Mouse (Mus musculus): Measurements from ENCODE around the gene Gm49405. TPM values are rescaled to one million over a fixed set of nuclear protein-coding genes. Genes with fewer than 3 reads are reported as not detected.
"Not testable (repeated sequence)": the region's sequence is repeated elsewhere in the genome, so short reads cannot be mapped to it uniquely, and the experiment has no call there.

The Gm49405 gene
- polyA plus RNA-seq, 1 experiment from 2014 or later = 2.5 TPM

GRCm38 (mm10) chr19:3960211-3960610 lies 40.2 kb upstream of the Gm49405 start:
- Histone ChIP-seq H3K27ac (ENCODE audit: low read depth, low read length) (no peak overlapping the region), H3K9me3 (replicated peaks; ENCODE audit: control insufficient read depth, low read length) (no peaks in the 10 kb centered on the region), H3K4me3 (ENCODE audit: low read depth, low read length) (no peak overlapping the region), H3K9ac (ENCODE audit: low read depth, low read length) (no peak overlapping the region), H3K4me1 (ENCODE audit: control insufficient read depth, insufficient read depth, low read length) (no peaks in the 10 kb centered on the region), H3K36me3 (ENCODE audit: control insufficient read depth, insufficient read depth, low read length) (no peaks in the 10 kb centered on the region), H3K27me3 (ENCODE audit: control insufficient read depth, insufficient read depth, low read length) (peaks cover 5% of the 10 kb centered on the region; the same call in 1 of the 2 replicates), H3K4me2 (no peak overlapping the region)
- no peak for ATAC-seq (replicated peaks; ENCODE audit: insufficient number of reproducible peaks, low FRiP score, low TSS enrichment)
- 81% methylated on average over 5 of the region's 5 CpGs for WGBS (ENCODE audit: insufficient replicate concordance)

- not testable (repeated sequence) for H3K27ac ChIP-seq (ENCODE audit: low read depth, low read length); H3K9ac ChIP-seq (ENCODE audit: low read depth, low read length); H3K4me2 ChIP-seq; H3K36me3 ChIP-seq (ENCODE audit: control insufficient read depth, insufficient read depth, low read length); H3K4me1 ChIP-seq (ENCODE audit: control insufficient read depth, insufficient read depth, low read length); H3K27me3 ChIP-seq (ENCODE audit: control insufficient read depth, insufficient read depth, low read length); H3K4me3 ChIP-seq (ENCODE audit: low read depth, low read length); ATAC-seq (replicated peaks; ENCODE audit: insufficient number of reproducible peaks, low FRiP score, low TSS enrichment); H3K9me3 ChIP-seq (replicated peaks; ENCODE audit: control insufficient read depth, low read length)
- 75% methylated on average over 6 of the region's 6 CpGs for WGBS (ENCODE audit: insufficient replicate concordance)
Measured at GRCm38 (mm10) chr19:3961805-3962204, 38.6 kb upstream of the Gm49405 start.

- Histone ChIP-seq H3K27ac (ENCODE audit: low read depth, low read length) (no peak overlapping the region), H3K9ac (ENCODE audit: low read depth, low read length) (no peak overlapping the region), H3K4me2 (no peak overlapping the region), H3K4me1 (ENCODE audit: control insufficient read depth, insufficient read depth, low read length) (peaks cover 4% of the 10 kb centered on the region), H3K4me3 (ENCODE audit: low read depth, low read length) (no peak overlapping the region), H3K36me3 (ENCODE audit: control insufficient read depth, insufficient read depth, low read length) (no peaks in the 10 kb centered on the region), H3K27me3 (ENCODE audit: control insufficient read depth, insufficient read depth, low read length) (peaks cover 5% of the 10 kb centered on the region; the same call in 1 of the 2 replicates), H3K9me3 (replicated peaks; ENCODE audit: control insufficient read depth, low read length) (no peaks in the 10 kb centered on the region)
- 8% methylated on average over 2 of the region's 2 CpGs for WGBS (ENCODE audit: insufficient replicate concordance)
- no peak for ATAC-seq (replicated peaks; ENCODE audit: insufficient number of reproducible peaks, low FRiP score, low TSS enrichment)
Measured at GRCm38 (mm10) chr19:3962469-3962868, 38.0 kb upstream of the Gm49405 start.

- Histone ChIP-seq H3K36me3 (ENCODE audit: control insufficient read depth, insufficient read depth, low read length) (no peaks in the 10 kb centered on the region), H3K27ac (ENCODE audit: low read depth, low read length) (no peak overlapping the region), H3K27me3 (ENCODE audit: control insufficient read depth, insufficient read depth, low read length) (peaks cover 2% of the 10 kb centered on the region; the same call in 1 of the 2 replicates), H3K9me3 (replicated peaks; ENCODE audit: control insufficient read depth, low read length) (no peaks in the 10 kb centered on the region), H3K4me2 (no peak overlapping the region), H3K4me1 (ENCODE audit: control insufficient read depth, insufficient read depth, low read length) (peaks cover 9% of the 10 kb centered on the region), H3K9ac (ENCODE audit: low read depth, low read length) (no peak overlapping the region), H3K4me3 (ENCODE audit: low read depth, low read length) (no peak overlapping the region)
- ATAC-seq (replicated peaks; ENCODE audit: insufficient number of reproducible peaks, low FRiP score, low TSS enrichment) = no peak
- 68% methylated on average over 4 of the region's 4 CpGs for WGBS (ENCODE audit: insufficient replicate concordance)
Measured at GRCm38 (mm10) chr19:3964030-3964429, 36.4 kb upstream of the Gm49405 start.

GRCm38 (mm10) chr19:3966330-3967075 lies 33.9 kb upstream of the Gm49405 start:
- peaks cover 8% of the 10 kb centered on the region for H3K27me3 ChIP-seq (ENCODE audit: control insufficient read depth, insufficient read depth, low read length)
- WGBS (ENCODE audit: insufficient replicate concordance) = 71% methylated on average over 11 of the region's 11 CpGs

GRCm38 (mm10) chr19:3967258-3967657 lies 33.2 kb upstream of the Gm49405 start:
- no peak overlapping the region for H3K4me2 ChIP-seq
- WGBS (ENCODE audit: insufficient replicate concordance) = 22% methylated on average over 3 of the region's 3 CpGs
- no peak overlapping the region for H3K27ac ChIP-seq (ENCODE audit: low read depth, low read length)
- no peaks in the 10 kb centered on the region for H3K36me3 ChIP-seq (ENCODE audit: control insufficient read depth, insufficient read depth, low read length)
- H3K4me1 ChIP-seq (ENCODE audit: control insufficient read depth, insufficient read depth, low read length) = peaks cover 10% of the 10 kb centered on the region
- no peak overlapping the region for H3K4me3 ChIP-seq (ENCODE audit: low read depth, low read length)
- no peak overlapping the region for H3K9ac ChIP-seq (ENCODE audit: low read depth, low read length)
- ATAC-seq (replicated peaks; ENCODE audit: insufficient number of reproducible peaks, low FRiP score, low TSS enrichment) = no peak
- no peaks in the 10 kb centered on the region for H3K9me3 ChIP-seq (replicated peaks; ENCODE audit: control insufficient read depth, low read length)
- peaks cover 8% of the 10 kb centered on the region for H3K27me3 ChIP-seq (ENCODE audit: control insufficient read depth, insufficient read depth, low read length)

More at GRCm38 (mm10) chr19:3966330-3967075, 33.9 kb upstream of the Gm49405 start:
- H3K27ac ChIP-seq (ENCODE audit: low read depth, low read length) = no peak overlapping the region
- H3K4me3 ChIP-seq (ENCODE audit: low read depth, low read length) = no peak overlapping the region
- no peak for ATAC-seq (replicated peaks; ENCODE audit: insufficient number of reproducible peaks, low FRiP score, low TSS enrichment)
- H3K36me3 ChIP-seq (ENCODE audit: control insufficient read depth, insufficient read depth, low read length) = no peaks in the 10 kb centered on the region
- no peaks in the 10 kb centered on the region for H3K9me3 ChIP-seq (replicated peaks; ENCODE audit: control insufficient read depth, low read length)
- H3K4me2 ChIP-seq = no peak overlapping the region
- H3K4me1 ChIP-seq (ENCODE audit: control insufficient read depth, insufficient read depth, low read length) = peaks cover 10% of the 10 kb centered on the region
- no peak overlapping the region for H3K9ac ChIP-seq (ENCODE audit: low read depth, low read length)

- H3K9me3 ChIP-seq (replicated peaks; ENCODE audit: control insufficient read depth, low read length) = no peaks in the 10 kb centered on the region
- H3K27ac ChIP-seq (ENCODE audit: low read depth, low read length) = no peak within 1 kb of the TSS
- no peaks in the 10 kb centered on the region for H3K36me3 ChIP-seq (ENCODE audit: control insufficient read depth, insufficient read depth, low read length)
- H3K4me3 ChIP-seq (ENCODE audit: low read depth, low read length) = no peak within 1 kb of the TSS
- no peak for ATAC-seq (replicated peaks; ENCODE audit: insufficient number of reproducible peaks, low FRiP score, low TSS enrichment)
- peaks cover 6% of the 10 kb centered on the region for H3K27me3 ChIP-seq (ENCODE audit: control insufficient read depth, insufficient read depth, low read length)
- H3K9ac ChIP-seq (ENCODE audit: low read depth, low read length) = no peak within 1 kb of the TSS
- WGBS (ENCODE audit: insufficient replicate concordance) = 37% methylated on average over 9 of the region's 9 CpGs
- peaks cover 8% of the 10 kb centered on the region for H3K4me1 ChIP-seq (ENCODE audit: control insufficient read depth, insufficient read depth, low read length)
- H3K4me2 ChIP-seq = no peak within 1 kb of the TSS
Measured at GRCm38 (mm10) chr19:3972229-3972628, 28.2 kb upstream of the Gm49405 start, which contains the start of gene Aldh3b2. TSS of gene Aldh3b2 (plus strand) at chr19:3972328.

- not testable (repeated sequence) for H3K36me3 ChIP-seq (ENCODE audit: control insufficient read depth, insufficient read depth, low read length); H3K9ac ChIP-seq (ENCODE audit: low read depth, low read length); H3K4me3 ChIP-seq (ENCODE audit: low read depth, low read length); H3K4me2 ChIP-seq; H3K9me3 ChIP-seq (replicated peaks; ENCODE audit: control insufficient read depth, low read length); ATAC-seq (replicated peaks; ENCODE audit: insufficient number of reproducible peaks, low FRiP score, low TSS enrichment); H3K27me3 ChIP-seq (ENCODE audit: control insufficient read depth, insufficient read depth, low read length); H3K4me1 ChIP-seq (ENCODE audit: control insufficient read depth, insufficient read depth, low read length); H3K27ac ChIP-seq (ENCODE audit: low read depth, low read length)
- 76% methylated on average over 6 of the region's 6 CpGs for WGBS (ENCODE audit: insufficient replicate concordance)
Measured at GRCm38 (mm10) chr19:3974608-3975007, 25.8 kb upstream of the Gm49405 start.

GRCm38 (mm10) chr19:3975866-3976265 lies 24.6 kb upstream of the Gm49405 start:
- Histone ChIP-seq H3K9me3 (replicated peaks; ENCODE audit: control insufficient read depth, low read length) (no peaks in the 10 kb centered on the region), H3K9ac (ENCODE audit: low read depth, low read length) (no peak overlapping the region), H3K4me1 (ENCODE audit: control insufficient read depth, insufficient read depth, low read length) (no peaks in the 10 kb centered on the region), H3K36me3 (ENCODE audit: control insufficient read depth, insufficient read depth, low read length) (no peaks in the 10 kb centered on the region), H3K4me2 (no peak overlapping the region), H3K27me3 (ENCODE audit: control insufficient read depth, insufficient read depth, low read length) (no peaks in the 10 kb centered on the region), H3K4me3 (ENCODE audit: low read depth, low read length) (no peak overlapping the region), H3K27ac (ENCODE audit: low read depth, low read length) (no peak overlapping the region)
- WGBS (ENCODE audit: insufficient replicate concordance) = 65% methylated on average over 2 of the region's 2 CpGs
- no peak for ATAC-seq (replicated peaks; ENCODE audit: insufficient number of reproducible peaks, low FRiP score, low TSS enrichment)

Measured in heart, embryonic 11.5 days (tissue).